Mouse (Mus musculus): Measurements from ENCODE around the gene Tmprss6.

- no peak for TF ChIP-seq GATA1 (IDR thresholded peaks at IDR 0.05; ENCODE audit: borderline replicate concordance, low read length)
- TF ChIP-seq FLI1 (IDR thresholded peaks at IDR 0.05; ENCODE audit: low read length), result no peak
These were observed 65.1 kb downstream of the Tmprss6 start for GRCm38 (mm10) chr15:78403301-78403741.
